Mouse (Mus musculus) regulatory T cell (primary cell): ENCODE data around the gene Lrmda.

Experiments
- in situ Hi-C: fragments of 300-600 bp; cut with MboI, MseI; formaldehyde crosslinking; loops from one replicate; pipeline ENCODE4 v1.15.1; 2025; ENCODE audit warnings: high pct_unique_total_duplicates

Gene Lrmda

GRCm38 (mm10) chr14:22308059-22308458 is 288.5 kb downstream of the Lrmda start:
- in situ Hi-C loops, result no loop called here

GRCm38 (mm10) chr14:22323058-22323457 is 303.5 kb downstream of the Lrmda start:
- in situ Hi-C loops, result no loop called here

GRCm38 (mm10) chr14:22323530-22324292 is 304.2 kb downstream of the Lrmda start:
- in situ Hi-C loops, result no loop called here

GRCm38 (mm10) chr14:22326218-22326964 is 306.9 kb downstream of the Lrmda start:
- in situ Hi-C loops, result no loop called here

- in situ Hi-C loops, result no loop called here
These were observed 309.7 kb downstream of the Lrmda start for GRCm38 (mm10) chr14:22329191-22329590.

GRCm38 (mm10) chr14:22335101-22335820 is 315.7 kb downstream of the Lrmda start:
- in situ Hi-C loops, result no loop called here

GRCm38 (mm10) chr14:22339176-22339575 is 319.7 kb downstream of the Lrmda start:
- in situ Hi-C loops, result no loop called here

GRCm38 (mm10) chr14:22343357-22343756 is 323.8 kb downstream of the Lrmda start:
- in situ Hi-C loops, result no loop called here

GRCm38 (mm10) chr14:22345248-22345647 is 325.7 kb downstream of the Lrmda start:
- in situ Hi-C loops, result no loop called here

GRCm38 (mm10) chr14:22353626-22354025 is 334.1 kb downstream of the Lrmda start:
- in situ Hi-C loops, result no loop called here

- in situ Hi-C loops, result no loop called here
These were observed 335.5 kb downstream of the Lrmda start for GRCm38 (mm10) chr14:22354769-22355574.

GRCm38 (mm10) chr14:22357991-22358503 is 338.5 kb downstream of the Lrmda start:
- in situ Hi-C loops, result no loop called here

- in situ Hi-C loops, result no loop called here
These were observed 344.7 kb downstream of the Lrmda start for GRCm38 (mm10) chr14:22364010-22364748.

GRCm38 (mm10) chr14:22364771-22365355 is 345.4 kb downstream of the Lrmda start:
- in situ Hi-C loops, result no loop called here

GRCm38 (mm10) chr14:22367615-22368014 is 348.1 kb downstream of the Lrmda start:
- in situ Hi-C loops, result no loop called here

GRCm38 (mm10) chr14:22371136-22371535 is 351.6 kb downstream of the Lrmda start:
- in situ Hi-C loops, result no loop called here

- in situ Hi-C loops, result no loop called here
These were observed 353.3 kb downstream of the Lrmda start for GRCm38 (mm10) chr14:22372666-22373360.

GRCm38 (mm10) chr14:22373361-22373745 is 353.8 kb downstream of the Lrmda start:
- in situ Hi-C loops, result no loop called here

GRCm38 (mm10) chr14:22377148-22377547 is 357.6 kb downstream of the Lrmda start:
- in situ Hi-C loops, result no loop called here

- in situ Hi-C loops, result no loop called here
These were observed 362.6 kb downstream of the Lrmda start for GRCm38 (mm10) chr14:22382101-22382500.
